Mouse (Mus musculus): ENCODE measurements around the gene Camkmt. TPM values are rescaled to one million over a fixed set of nuclear protein-coding genes. Genes with fewer than 3 reads are reported as not detected.

The Camkmt gene
- polyA plus RNA-seq, 1 experiment from 2014 or later: 20.2 TPM

DNA sequence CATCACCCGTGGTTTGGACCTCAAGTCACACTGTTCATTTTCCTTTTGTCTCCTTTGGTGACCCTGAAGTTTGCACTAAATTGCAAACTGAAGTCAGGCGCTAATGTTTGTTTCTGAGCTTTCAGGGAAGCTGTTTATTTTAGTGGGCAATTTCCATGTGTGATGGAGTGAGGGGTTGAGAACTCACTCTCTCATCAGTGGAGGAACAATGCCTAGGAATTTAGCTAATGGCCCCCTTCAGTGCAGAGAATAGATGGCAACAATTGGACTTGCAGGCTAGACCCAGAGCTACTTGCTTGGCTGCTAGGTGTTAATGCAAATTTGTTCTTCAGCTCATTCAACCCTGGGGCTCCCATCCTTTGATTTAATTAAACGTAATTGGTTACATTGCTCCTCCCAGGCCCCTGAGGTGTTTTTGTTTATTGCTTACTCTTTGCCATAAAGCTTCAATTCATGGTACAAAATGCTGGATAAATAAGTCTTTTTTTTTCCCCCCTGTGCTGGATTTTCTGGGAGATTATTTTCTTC lies 58.9 kb downstream of the Camkmt start:
- Histone ChIP-seq H3K4me1 (replicated peaks; ENCODE audit: control insufficient read depth, insufficient read depth, low read length) (no peaks in the 10 kb centered on the region), H3K9me3 (ENCODE audit: control insufficient read depth, low read length) (no peaks in the 10 kb centered on the region), H3K9ac (replicated peaks; ENCODE audit: low read depth, low read length) (no peak overlapping the region), H3K4me3 (replicated peaks; ENCODE audit: low read length) (no peak overlapping the region), H3K36me3 (ENCODE audit: control insufficient read depth, insufficient read depth) (no peaks in the 10 kb centered on the region), H3K4me2 (ENCODE audit: low read length) (no peak overlapping the region), H3K27ac (ENCODE audit: low read length) (no peak overlapping the region), H3K27me3 (replicated peaks; ENCODE audit: control insufficient read depth, insufficient read depth, low read length) (no peaks in the 10 kb centered on the region)
- WGBS: 5% methylated on average over 3 of the region's 3 CpGs
- no peak for ATAC-seq

DNA sequence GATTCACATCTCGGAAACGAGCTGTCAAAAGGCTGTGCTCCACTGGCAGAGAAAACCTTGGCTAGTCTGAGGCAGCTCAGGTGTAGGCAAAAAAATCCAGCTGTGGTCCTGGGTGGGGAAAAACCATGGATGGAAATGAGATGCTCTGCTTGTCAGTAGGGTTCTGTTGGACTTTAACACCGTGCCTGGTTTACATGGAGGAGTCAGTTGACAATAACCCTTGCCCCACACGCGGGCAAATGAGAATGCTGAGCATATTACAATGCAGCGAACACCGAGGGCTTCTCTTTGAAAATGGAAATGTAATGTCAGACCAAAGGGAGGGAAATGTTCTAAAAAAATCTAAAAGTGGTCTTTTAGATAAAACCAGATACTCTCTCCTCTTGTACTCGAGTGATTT lies 60.9 kb downstream of the Camkmt start:
- 67% methylated on average over 8 of the region's 8 CpGs for WGBS
- Histone ChIP-seq H3K9ac (replicated peaks; ENCODE audit: low read depth, low read length) (no peak overlapping the region), H3K4me3 (replicated peaks; ENCODE audit: low read length) (no peak overlapping the region), H3K27me3 (replicated peaks; ENCODE audit: control insufficient read depth, insufficient read depth, low read length) (no peaks in the 10 kb centered on the region), H3K4me2 (ENCODE audit: low read length) (no peak overlapping the region), H3K4me1 (replicated peaks; ENCODE audit: control insufficient read depth, insufficient read depth, low read length) (no peaks in the 10 kb centered on the region), H3K27ac (ENCODE audit: low read length) (no peak overlapping the region), H3K9me3 (ENCODE audit: control insufficient read depth, low read length) (no peaks in the 10 kb centered on the region), H3K36me3 (ENCODE audit: control insufficient read depth, insufficient read depth) (no peaks in the 10 kb centered on the region)
- no peak for ATAC-seq

DNA sequence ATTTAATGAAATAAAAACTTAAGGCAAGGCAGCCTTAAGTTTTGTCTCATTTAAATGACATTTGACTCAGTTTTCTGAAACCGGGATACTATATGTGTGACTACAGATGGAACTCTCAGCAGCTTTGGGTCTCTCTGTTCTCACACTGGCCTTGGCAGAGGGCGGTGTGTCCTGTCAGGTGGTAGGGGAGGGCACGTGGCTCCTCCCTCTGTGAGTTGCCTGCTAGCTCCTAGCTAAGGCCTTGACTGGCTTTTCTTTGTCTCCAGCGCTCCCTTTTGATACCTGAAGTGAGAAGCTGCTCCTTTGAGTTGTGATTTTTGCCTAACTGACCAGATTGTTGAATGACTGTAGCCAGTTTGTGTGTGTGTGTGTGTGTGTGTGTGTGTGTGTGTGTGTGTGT lies 67.8 kb downstream of the Camkmt start:
- Histone ChIP-seq H3K4me2 (ENCODE audit: low read length) (no peak overlapping the region), H3K4me3 (replicated peaks; ENCODE audit: low read length) (no peak overlapping the region), H3K27ac (ENCODE audit: low read length) (no peak overlapping the region), H3K9ac (replicated peaks; ENCODE audit: low read depth, low read length) (no peak overlapping the region), H3K36me3 (ENCODE audit: control insufficient read depth, insufficient read depth) (no peaks in the 10 kb centered on the region), H3K27me3 (replicated peaks; ENCODE audit: control insufficient read depth, insufficient read depth, low read length) (no peaks in the 10 kb centered on the region), H3K9me3 (ENCODE audit: control insufficient read depth, low read length) (no peaks in the 10 kb centered on the region), H3K4me1 (replicated peaks; ENCODE audit: control insufficient read depth, insufficient read depth, low read length) (no peaks in the 10 kb centered on the region)
- ATAC-seq: no peak
- WGBS: 63% methylated on average over 4 of the region's 4 CpGs

- H3K4me3 ChIP-seq (replicated peaks; ENCODE audit: low read length): no peak overlapping the region
- H3K27me3 ChIP-seq (replicated peaks; ENCODE audit: control insufficient read depth, insufficient read depth, low read length): no peaks in the 10 kb centered on the region
- ATAC-seq: no peak
- no peak overlapping the region for H3K27ac ChIP-seq (ENCODE audit: low read length)
- H3K9ac ChIP-seq (replicated peaks; ENCODE audit: low read depth, low read length): no peak overlapping the region
- H3K4me2 ChIP-seq (ENCODE audit: low read length): no peak overlapping the region
- 77% methylated on average over 8 of the region's 8 CpGs for WGBS
- H3K9me3 ChIP-seq (ENCODE audit: control insufficient read depth, low read length): no peaks in the 10 kb centered on the region
- no peaks in the 10 kb centered on the region for H3K36me3 ChIP-seq (ENCODE audit: control insufficient read depth, insufficient read depth)
- no peaks in the 10 kb centered on the region for H3K4me1 ChIP-seq (replicated peaks; ENCODE audit: control insufficient read depth, insufficient read depth, low read length)
These were observed 69.2 kb downstream of the Camkmt start for GRCm38 (mm10) chr17:85159526-85159925.

DNA sequence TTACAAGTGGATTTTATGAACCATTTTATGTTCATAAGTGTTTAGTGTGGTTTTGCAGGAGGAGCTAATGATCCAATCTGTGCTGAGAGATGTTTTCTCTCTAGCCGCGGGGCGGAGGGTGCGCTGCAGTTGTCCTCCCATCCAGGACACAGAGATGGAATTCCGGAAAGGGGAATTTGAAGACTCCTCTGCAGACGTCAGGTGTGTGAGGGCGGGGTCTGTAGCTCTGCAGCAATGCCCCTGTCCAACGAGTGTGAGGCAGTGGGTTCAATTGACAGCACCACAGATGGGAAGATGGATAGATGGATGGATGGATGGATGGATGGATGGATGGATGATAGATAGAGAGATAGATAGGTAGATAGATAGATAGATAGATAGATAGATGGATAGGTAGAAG lies 70.4 kb downstream of the Camkmt start:
- WGBS: 96% methylated on average over 8 of the region's 8 CpGs
- ATAC-seq: no peak
- H3K9me3 ChIP-seq (ENCODE audit: control insufficient read depth, low read length): no peaks in the 10 kb centered on the region

GRCm38 (mm10) chr17:85162569-85163271 lies 72.4 kb downstream of the Camkmt start:
- no peaks in the 10 kb centered on the region for H3K4me1 ChIP-seq (replicated peaks; ENCODE audit: control insufficient read depth, insufficient read depth, low read length)
- no peak overlapping the region for H3K27ac ChIP-seq (ENCODE audit: low read length)
- no peak for ATAC-seq
- H3K27me3 ChIP-seq (replicated peaks; ENCODE audit: control insufficient read depth, insufficient read depth, low read length): no peaks in the 10 kb centered on the region
- H3K9ac ChIP-seq (replicated peaks; ENCODE audit: low read depth, low read length): no peak overlapping the region
- no peaks in the 10 kb centered on the region for H3K36me3 ChIP-seq (ENCODE audit: control insufficient read depth, insufficient read depth)
- H3K4me3 ChIP-seq (replicated peaks; ENCODE audit: low read length): no peak overlapping the region
- WGBS: 87% methylated on average over 7 of the region's 7 CpGs
- no peak overlapping the region for H3K4me2 ChIP-seq (ENCODE audit: low read length)
- H3K9me3 ChIP-seq (ENCODE audit: control insufficient read depth, low read length): no peaks in the 10 kb centered on the region

More for the DNA sequence above, 70.4 kb downstream of the Camkmt start:
- no peaks in the 10 kb centered on the region for H3K27me3 ChIP-seq (replicated peaks; ENCODE audit: control insufficient read depth, insufficient read depth, low read length)
- no peaks in the 10 kb centered on the region for H3K36me3 ChIP-seq (ENCODE audit: control insufficient read depth, insufficient read depth)
- H3K4me3 ChIP-seq (replicated peaks; ENCODE audit: low read length): no peak overlapping the region
- no peaks in the 10 kb centered on the region for H3K4me1 ChIP-seq (replicated peaks; ENCODE audit: control insufficient read depth, insufficient read depth, low read length)
- H3K27ac ChIP-seq (ENCODE audit: low read length): no peak overlapping the region
- H3K4me2 ChIP-seq (ENCODE audit: low read length): no peak overlapping the region
- H3K9ac ChIP-seq (replicated peaks; ENCODE audit: low read depth, low read length): no peak overlapping the region

DNA sequence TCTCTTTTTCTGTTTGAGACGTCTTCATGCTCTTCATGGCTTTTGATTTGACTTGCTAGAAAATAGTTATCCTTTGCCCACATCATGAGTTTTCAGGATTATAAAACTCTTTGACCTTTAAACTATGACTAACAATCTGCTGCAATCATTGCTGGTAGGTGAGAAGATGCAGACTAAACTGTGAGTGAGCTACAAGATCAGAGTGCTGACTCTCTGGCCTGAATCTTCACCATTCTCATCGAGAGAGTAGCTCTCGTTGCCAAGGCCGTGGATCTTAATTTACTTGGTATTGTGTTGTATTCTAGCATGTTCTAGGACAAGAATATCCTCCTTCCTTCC lies 72.9 kb downstream of the Camkmt start:
- no peak overlapping the region for H3K27ac ChIP-seq (ENCODE audit: low read length)
- H3K36me3 ChIP-seq (ENCODE audit: control insufficient read depth, insufficient read depth): no peaks in the 10 kb centered on the region
- ATAC-seq: no peak
- no peak overlapping the region for H3K4me2 ChIP-seq (ENCODE audit: low read length)
- H3K9ac ChIP-seq (replicated peaks; ENCODE audit: low read depth, low read length): no peak overlapping the region
- no peaks in the 10 kb centered on the region for H3K9me3 ChIP-seq (ENCODE audit: control insufficient read depth, low read length)
- H3K4me1 ChIP-seq (replicated peaks; ENCODE audit: control insufficient read depth, insufficient read depth, low read length): no peaks in the 10 kb centered on the region
- H3K27me3 ChIP-seq (replicated peaks; ENCODE audit: control insufficient read depth, insufficient read depth, low read length): no peaks in the 10 kb centered on the region
- WGBS: 96% methylated on average over 4 of the region's 4 CpGs
- H3K4me3 ChIP-seq (replicated peaks; ENCODE audit: low read length): no peak overlapping the region

DNA sequence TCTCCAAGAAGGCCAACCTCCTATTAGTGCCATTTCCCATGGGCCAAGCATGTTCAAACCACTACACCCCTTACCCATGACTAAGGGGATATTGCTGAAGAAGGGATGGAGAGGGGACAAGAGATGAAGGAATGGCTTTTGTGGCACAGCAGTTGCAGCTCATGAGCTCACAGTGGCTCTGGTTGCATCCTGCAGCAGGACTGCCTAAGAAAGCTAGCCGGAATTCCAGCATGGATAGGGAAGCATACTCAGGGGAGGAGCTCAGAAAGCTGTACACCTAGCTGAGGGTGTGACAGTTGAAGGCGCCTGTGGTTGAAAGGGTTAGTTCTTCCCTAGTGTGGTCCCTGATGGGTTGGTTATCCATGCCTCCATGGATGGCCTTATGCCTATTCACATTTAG lies 78.4 kb downstream of the Camkmt start:
- Histone ChIP-seq H3K27ac (ENCODE audit: low read length) (no peak overlapping the region), H3K27me3 (replicated peaks; ENCODE audit: control insufficient read depth, insufficient read depth, low read length) (no peaks in the 10 kb centered on the region; the same call in 1 of the 2 replicates), H3K4me2 (ENCODE audit: low read length) (no peak overlapping the region), H3K4me1 (replicated peaks; ENCODE audit: control insufficient read depth, insufficient read depth, low read length) (no peaks in the 10 kb centered on the region; the same call in 1 of the 2 replicates), H3K9me3 (ENCODE audit: control insufficient read depth, low read length) (no peaks in the 10 kb centered on the region), H3K4me3 (replicated peaks; ENCODE audit: low read length) (no peak overlapping the region), H3K9ac (replicated peaks; ENCODE audit: low read depth, low read length) (no peak overlapping the region), H3K36me3 (ENCODE audit: control insufficient read depth, insufficient read depth) (no peaks in the 10 kb centered on the region)
- no peak for ATAC-seq
- 92% methylated on average over 2 of the region's 2 CpGs for WGBS

DNA sequence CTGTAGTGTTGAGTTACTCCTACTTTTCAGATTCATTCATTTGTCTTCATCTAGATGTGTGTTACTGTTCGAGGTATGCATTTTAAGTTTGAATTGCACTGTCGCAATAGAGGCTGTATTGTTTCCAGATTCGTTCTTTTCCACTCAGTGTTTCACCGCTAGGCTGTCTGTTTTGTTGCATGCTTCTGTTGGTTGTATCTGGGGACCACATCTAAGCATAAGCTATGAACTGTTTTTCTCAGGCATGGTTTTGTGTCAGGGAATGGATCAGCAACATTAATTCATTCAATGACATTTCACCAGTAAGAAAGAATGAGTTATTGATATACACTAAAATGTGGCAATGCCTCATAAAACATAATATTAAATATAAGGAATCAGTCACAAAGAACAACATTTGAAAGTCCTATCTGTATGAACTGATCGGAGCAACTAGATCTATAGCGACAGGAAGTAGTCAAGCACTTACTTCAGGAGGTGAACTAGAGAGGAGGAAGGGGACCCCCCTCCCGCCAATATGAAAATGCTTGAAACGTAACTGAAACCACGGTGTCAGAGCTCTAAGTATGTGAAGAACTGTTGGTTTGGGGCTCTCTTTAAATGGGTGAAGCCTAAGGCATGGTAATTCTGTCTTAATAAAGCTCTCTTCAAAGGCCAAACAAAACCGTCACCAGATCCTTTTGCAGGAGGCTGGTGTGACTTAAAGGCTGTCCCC lies 80.3 kb downstream of the Camkmt start:
- Histone ChIP-seq H3K27me3 (replicated peaks; ENCODE audit: control insufficient read depth, insufficient read depth, low read length) (no peaks in the 10 kb centered on the region; the same call in 1 of the 2 replicates), H3K4me2 (ENCODE audit: low read length) (no peak overlapping the region), H3K4me3 (replicated peaks; ENCODE audit: low read length) (no peak overlapping the region), H3K36me3 (ENCODE audit: control insufficient read depth, insufficient read depth) (no peaks in the 10 kb centered on the region), H3K27ac (ENCODE audit: low read length) (no peak overlapping the region), H3K4me1 (replicated peaks; ENCODE audit: control insufficient read depth, insufficient read depth, low read length) (no peaks in the 10 kb centered on the region; the same call in 1 of the 2 replicates), H3K9ac (replicated peaks; ENCODE audit: low read depth, low read length) (no peak overlapping the region), H3K9me3 (ENCODE audit: control insufficient read depth, low read length) (no peaks in the 10 kb centered on the region)
- ATAC-seq: no peak
- WGBS: 76% methylated on average over 10 of the region's 10 CpGs
